Mouse (Mus musculus): ENCODE results near the gene Shroom1. TPM values are rescaled to one million over a fixed set of nuclear protein-coding genes. Genes with fewer than 3 reads are reported as not detected.
A peak's percentile ranks its signal among the peaks of the same experiment; 100 is the strongest.

The Shroom1 gene
- total and polyA plus RNA-seq, 3 experiments = 0.34 to 0.91 (median 0.80) TPM

- no peak overlapping the region for H3K9ac ChIP-seq (ENCODE audit: low read depth, low read length)
- no peaks in the 10 kb centered on the region for H3K27me3 ChIP-seq (ENCODE audit: control insufficient read depth, insufficient read depth, low read length)
- no peaks in the 10 kb centered on the region for H3K36me3 ChIP-seq (ENCODE audit: control insufficient read depth, insufficient read depth, low read length)
- H3K79me2 ChIP-seq (replicated peaks; ENCODE audit: control insufficient read depth, insufficient read depth, low read length) = no peaks in the 10 kb centered on the region
- no peak for TF ChIP-seq EP300 (IDR thresholded peaks at IDR 0.05; ENCODE audit: insufficient read depth, low read depth, low read length)
- no peak for TF ChIP-seq POLR2A (IDR thresholded peaks at IDR 0.05; ENCODE audit: insufficient read depth, low read depth, low read length)
- TF ChIP-seq CTCF (IDR thresholded peaks at IDR 0.05) = no peak
- WGBS = 37% methylated on average over 16 of the region's 16 CpGs
- peak overlapping the region; percentile 24 for H3K4me3 ChIP-seq
- peak overlapping the region; percentile 72; the same call in 1 of the 2 replicates for H3K27ac ChIP-seq
- intact Hi-C loops (cut with DNase I) = loop anchor here (5.0 kb wide), 2 partner anchors 57 to 98 kb away; partner anchors contain the start of gene Kif3a
- no peak for DNase-seq
- peaks cover 3% of the 10 kb centered on the region; the same call in 1 of the 2 replicates for H3K4me1 ChIP-seq (ENCODE audit: control insufficient read depth, insufficient read depth, low read length)
Measured at GRCm38 (mm10) chr11:53469294-53469967, 12.4 kb downstream of the Shroom1 start.

GRCm38 (mm10) chr11:53469968-53470695 is 13.1 kb downstream of the Shroom1 start, which contains the start of gene Gm9837:
Gene Gm9837, minus strand, starts transcription at chr11:53470479.
- TF ChIP-seq CTCF (IDR thresholded peaks at IDR 0.05) = peak; percentile 95
- peak; percentile 29; the same call in 1 of the 2 replicates for TF ChIP-seq POLR2A (IDR thresholded peaks at IDR 0.05; ENCODE audit: insufficient read depth, low read depth, low read length)
- TF ChIP-seq EP300 (IDR thresholded peaks at IDR 0.05; ENCODE audit: insufficient read depth, low read depth, low read length) = peak; percentile 98

GRCm38 (mm10) chr11:53472709-53473108 is 15.7 kb downstream of the Shroom1 start:
- no peak overlapping the region for H3K9ac ChIP-seq (ENCODE audit: low read depth, low read length)
- no peak for DNase-seq
- no peaks in the 10 kb centered on the region for H3K27me3 ChIP-seq (ENCODE audit: control insufficient read depth, insufficient read depth, low read length)
- H3K27ac ChIP-seq = no peak overlapping the region
- TF ChIP-seq POLR2A (IDR thresholded peaks at IDR 0.05; ENCODE audit: insufficient read depth, low read depth, low read length) = no peak
- TF ChIP-seq CTCF (IDR thresholded peaks at IDR 0.05) = peak; percentile 33
- intact Hi-C loops (cut with DNase I) = loop anchor here (5.0 kb wide), 1 partner anchor 55 kb away; no protein-coding TSS in a partner anchor
- no peaks in the 10 kb centered on the region for H3K36me3 ChIP-seq (ENCODE audit: control insufficient read depth, insufficient read depth, low read length)
- WGBS = 84% methylated on average over 3 of the region's 3 CpGs
- H3K4me3 ChIP-seq = no peak overlapping the region
- peaks cover 1% of the 10 kb centered on the region; the same call in 1 of the 2 replicates for H3K4me1 ChIP-seq (ENCODE audit: control insufficient read depth, insufficient read depth, low read length)
- no peaks in the 10 kb centered on the region for H3K79me2 ChIP-seq (replicated peaks; ENCODE audit: control insufficient read depth, insufficient read depth, low read length)

More at GRCm38 (mm10) chr11:53469968-53470695, 13.1 kb downstream of the Shroom1 start, which contains the start of gene Gm9837:
- Histone ChIP-seq H3K79me2 (replicated peaks; ENCODE audit: control insufficient read depth, insufficient read depth, low read length) (no peaks in the 10 kb centered on the region), H3K27ac (peak within 1 kb of the TSS; percentile 72), H3K36me3 (ENCODE audit: control insufficient read depth, insufficient read depth, low read length) (no peaks in the 10 kb centered on the region), H3K4me3 (peak within 1 kb of the TSS; percentile 24), H3K9ac (ENCODE audit: low read depth, low read length) (no peak within 1 kb of the TSS), H3K27me3 (ENCODE audit: control insufficient read depth, insufficient read depth, low read length) (no peaks in the 10 kb centered on the region), H3K4me1 (ENCODE audit: control insufficient read depth, insufficient read depth, low read length) (peaks cover 3% of the 10 kb centered on the region; the same call in 1 of the 2 replicates)
- peak; percentile 88 to 90 for DNase-seq
- WGBS = 4% methylated on average over 29 of the region's 29 CpGs
- intact Hi-C loops (cut with DNase I) = loop anchor here (1.0 to 5.0 kb wide), 6 partner anchors 57 to 267 kb away; partner anchors contain the start of gene Kif3a

GRCm38 (mm10) chr11:53475620-53476019 is 18.6 kb downstream of the Shroom1 start:
- WGBS = 26% methylated on average over 8 of the region's 8 CpGs
- DNase-seq = no peak
- H3K27me3 ChIP-seq (ENCODE audit: control insufficient read depth, insufficient read depth, low read length) = peaks cover 14% of the 10 kb centered on the region

GRCm38 (mm10) chr11:53477833-53478232 is 20.8 kb downstream of the Shroom1 start:
- no peak for DNase-seq

More at GRCm38 (mm10) chr11:53475620-53476019, 18.6 kb downstream of the Shroom1 start:
- Histone ChIP-seq H3K9ac (ENCODE audit: low read depth, low read length) (no peak overlapping the region), H3K79me2 (replicated peaks; ENCODE audit: control insufficient read depth, insufficient read depth, low read length) (no peaks in the 10 kb centered on the region), H3K36me3 (ENCODE audit: control insufficient read depth, insufficient read depth, low read length) (no peaks in the 10 kb centered on the region), H3K4me3 (no peak overlapping the region), H3K4me1 (ENCODE audit: control insufficient read depth, insufficient read depth, low read length) (no peaks in the 10 kb centered on the region; the same call in 1 of the 2 replicates), H3K27ac (no peak overlapping the region)
- intact Hi-C loops (cut with DNase I) = no loop called here
- TF ChIP-seq POLR2A (IDR thresholded peaks at IDR 0.05; ENCODE audit: insufficient read depth, low read depth, low read length) (no peak), EP300 (IDR thresholded peaks at IDR 0.05; ENCODE audit: insufficient read depth, low read depth, low read length) (no peak), CTCF (IDR thresholded peaks at IDR 0.05) (no peak)

More at GRCm38 (mm10) chr11:53477833-53478232, 20.8 kb downstream of the Shroom1 start:
- intact Hi-C loops (cut with DNase I) = no loop called here
- TF ChIP-seq EP300 (IDR thresholded peaks at IDR 0.05; ENCODE audit: insufficient read depth, low read depth, low read length) (no peak), CTCF (IDR thresholded peaks at IDR 0.05) (no peak), POLR2A (IDR thresholded peaks at IDR 0.05; ENCODE audit: insufficient read depth, low read depth, low read length) (no peak)
- Histone ChIP-seq H3K9ac (ENCODE audit: low read depth, low read length) (no peak overlapping the region), H3K4me1 (ENCODE audit: control insufficient read depth, insufficient read depth, low read length) (no peaks in the 10 kb centered on the region), H3K79me2 (replicated peaks; ENCODE audit: control insufficient read depth, insufficient read depth, low read length) (no peaks in the 10 kb centered on the region), H3K4me3 (no peak overlapping the region), H3K36me3 (ENCODE audit: control insufficient read depth, insufficient read depth, low read length) (no peaks in the 10 kb centered on the region), H3K27me3 (ENCODE audit: control insufficient read depth, insufficient read depth, low read length) (peaks cover 14% of the 10 kb centered on the region), H3K27ac (no peak overlapping the region)
- 83% methylated on average over 7 of the region's 7 CpGs for WGBS

Measured in heart, adult 2 months (tissue).